Mouse (Mus musculus): ENCODE results near the gene Fbxl8.
A peak's percentile ranks its signal among the peaks of the same experiment; 100 is the strongest.
"Not testable (repeated sequence)": the region's sequence is repeated elsewhere in the genome, so short reads cannot be mapped to it uniquely, and the experiment has no call there.

Fbxl8 gene

GRCm38 (mm10) chr8:105281821-105282220, 17.4 kb downstream of the Fbxl8 start:
- no peak for DNase-seq (ENCODE audit: low read depth, low spot score)

- DNase-seq (ENCODE audit: low read depth, low spot score): no peak
These were observed 17.8 kb downstream of the Fbxl8 start for GRCm38 (mm10) chr8:105282239-105282638.

- no peak for DNase-seq (ENCODE audit: low read depth, low spot score)
These were observed 18.6 kb downstream of the Fbxl8 start for GRCm38 (mm10) chr8:105283074-105283473.

GRCm38 (mm10) chr8:105285514-105285913, 21.1 kb downstream of the Fbxl8 start:
- DNase-seq (ENCODE audit: low read depth, low spot score): no peak

GRCm38 (mm10) chr8:105286907-105287306, 22.5 kb downstream of the Fbxl8 start:
- no peak for DNase-seq (ENCODE audit: low read depth, low spot score)

GRCm38 (mm10) chr8:105288231-105288630, 23.8 kb downstream of the Fbxl8 start:
- DNase-seq (ENCODE audit: low read depth, low spot score): no peak

- peak; percentile 98 for DNase-seq (ENCODE audit: low read depth, low spot score)
These were observed 24.7 kb downstream of the Fbxl8 start for GRCm38 (mm10) chr8:105288958-105289732.

- DNase-seq (ENCODE audit: low read depth, low spot score): no peak
These were observed 25.5 kb downstream of the Fbxl8 start, which contains the start of gene 4931428F04Rik for GRCm38 (mm10) chr8:105289805-105290460. Gene 4931428F04Rik, minus strand, starts transcription at chr8:105289864.

GRCm38 (mm10) chr8:105290554-105291314, 26.3 kb downstream of the Fbxl8 start:
- DNase-seq (ENCODE audit: low read depth, low spot score): peak; percentile 87

- DNase-seq (ENCODE audit: low read depth, low spot score): not testable (repeated sequence)
These were observed 26.9 kb downstream of the Fbxl8 start for GRCm38 (mm10) chr8:105291364-105291763.

GRCm38 (mm10) chr8:105291802-105292201, 27.4 kb downstream of the Fbxl8 start:
- DNase-seq (ENCODE audit: low read depth, low spot score): not testable (repeated sequence)

GRCm38 (mm10) chr8:105292471-105292870, 28.0 kb downstream of the Fbxl8 start:
- no peak for DNase-seq (ENCODE audit: low read depth, low spot score)

- no peak for DNase-seq (ENCODE audit: low read depth, low spot score)
These were observed 29.0 kb downstream of the Fbxl8 start for GRCm38 (mm10) chr8:105293405-105293804.

GRCm38 (mm10) chr8:105294776-105295175, 30.3 kb downstream of the Fbxl8 start:
- DNase-seq (ENCODE audit: low read depth, low spot score): no peak

- no peak for DNase-seq (ENCODE audit: low read depth, low spot score)
These were observed 30.8 kb downstream of the Fbxl8 start for GRCm38 (mm10) chr8:105295256-105295655.

- DNase-seq (ENCODE audit: low read depth, low spot score): no peak
These were observed 31.6 kb downstream of the Fbxl8 start, which contains the start of gene Exoc3l for GRCm38 (mm10) chr8:105295895-105296573. Gene Exoc3l, minus strand, starts transcription at chr8:105296101.

- peak; percentile 81 for DNase-seq (ENCODE audit: low read depth, low spot score)
These were observed 33.2 kb downstream of the Fbxl8 start, which contains the start of gene E2f4 for GRCm38 (mm10) chr8:105297511-105298192. Gene E2f4, plus strand, starts transcription at chr8:105297663.

GRCm38 (mm10) chr8:105298351-105299252, 34.2 kb downstream of the Fbxl8 start:
- DNase-seq (ENCODE audit: low read depth, low spot score): no peak

GRCm38 (mm10) chr8:105299962-105300361, 35.5 kb downstream of the Fbxl8 start:
- DNase-seq (ENCODE audit: low read depth, low spot score): no peak

- no peak for DNase-seq (ENCODE audit: low read depth, low spot score)
These were observed 38.9 kb downstream of the Fbxl8 start for GRCm38 (mm10) chr8:105303396-105303795.
